ENCODE assay signal across 19 mouse cellular contexts in the genomic region with DNA sequence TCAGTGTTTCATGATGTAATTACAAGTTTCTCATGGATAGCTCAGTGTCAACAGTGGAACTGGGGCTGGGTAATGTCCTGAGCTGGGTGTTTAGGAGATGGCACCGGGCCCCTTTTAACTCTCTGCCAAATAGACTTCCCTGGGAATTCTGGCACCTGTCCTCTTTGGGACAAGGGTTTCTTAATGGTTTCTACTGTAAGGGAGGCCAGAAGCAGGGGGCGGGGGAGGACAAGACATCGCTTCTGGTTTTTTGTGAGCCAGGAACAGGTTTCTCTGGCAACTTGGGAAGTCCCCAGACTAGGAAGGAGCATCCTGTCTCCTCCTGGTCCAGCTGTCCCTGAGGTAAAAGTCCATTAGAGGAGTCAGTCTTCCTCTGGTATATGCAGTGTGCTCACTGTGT.
DNase-seq lines count a peak whose midpoint lies in the region; TF ChIP-seq lines count a peak whose summit lies in the region.
"Had no signal": no experiment of that assay in that cellular context is flagged by ENCODE, and none has a peak within 500 bp of the region (broad histone marks: within the 10 kb centered on the region; RNA-seq: fewer than 3 reads in every experiment).

No protein-coding gene starts in this region.

- H3K27ac ChIP-seq in testis, adult 2 months (ENCODE audit: control insufficient read depth, insufficient read depth, low read depth, low read length): 0 out of 2 replicates have a peak overlapping the region, but pooled peaks have one; percentile 36
- H3K27ac ChIP-seq: embryonic facial prominence, embryonic 13.5 days; forebrain, embryonic 12.5 days; hindbrain, embryonic 13.5 days; hindbrain, postnatal 0 days had no signal

- DNase-seq in cerebellum, adult 11 months: peak; percentile 24
- DNase-seq in cerebellum, adult 8-10 months: no peak
- DNase-seq in testis, postnatal 10 days (ENCODE audit: low spot score): no peak
- DNase-seq in cerebellum, adult 9-11 months: peak; percentile 57
- no peak for DNase-seq in Muller cell, postnatal 12 days (ENCODE audit: inconsistent ontology term)
- no peak for DNase-seq in kidney, postnatal 14 days
- no peak for DNase-seq in urinary bladder, postnatal 25 days (ENCODE audit: low spot score)
- DNase-seq: adrenal gland, adult 2 months; adrenal gland, postnatal 25 days; gastrocnemius, postnatal 14 days; heart, postnatal 36 days; kidney, adult 2 months had no signal

- no peak for TF ChIP-seq POLR2A in testis, adult 2 months (IDR thresholded peaks at IDR 0.05; ENCODE audit: control insufficient read depth, low read depth, low read length)

- TF ChIP-seq CTCF in testis, adult 2 months (IDR thresholded peaks at IDR 0.05; ENCODE audit: control insufficient read depth, insufficient read depth, insufficient replicate concordance, low read depth, low read length): no peak

- H3K4me3 ChIP-seq in testis, adult 2 months (ENCODE audit: control insufficient read depth, low read depth, low read length): no peak overlapping the region
- H3K4me3 ChIP-seq: embryonic facial prominence, embryonic 13.5 days; forebrain, embryonic 12.5 days; heart, embryonic 12.5 days; hindbrain, embryonic 13.5 days had no signal

- peaks cover 5% of the 10 kb centered on the region for H3K4me1 ChIP-seq in testis, adult 2 months (ENCODE audit: control insufficient read depth, insufficient read depth, low read length)
- H3K4me1 ChIP-seq: forebrain, embryonic 12.5 days; hindbrain, embryonic 13.5 days had no signal

- no peaks in the 10 kb centered on the region for H3K36me3 ChIP-seq in testis, adult 2 months (ENCODE audit: control insufficient read depth, insufficient read depth, low read length)
- H3K36me3 ChIP-seq: embryonic facial prominence, embryonic 13.5 days; forebrain, embryonic 12.5 days; hindbrain, embryonic 13.5 days had no signal

- H3K27me3 ChIP-seq in testis, adult 2 months (ENCODE audit: control insufficient read depth, insufficient read depth, low read length): no peaks in the 10 kb centered on the region
- H3K27me3 ChIP-seq: heart, embryonic 12.5 days; Patski had no signal

Comparison
In these comparisons a context has a peak if more than half of its experiments do, and no peak if none do; other contexts are left out.
1. DNase-seq: peak in cerebellum, adult 11 months (single experiment) and cerebellum, adult 9-11 months (single experiment); none in cerebellum, adult 8-10 months (single experiment), testis, postnatal 10 days (single experiment), Muller cell, postnatal 12 days (single experiment), kidney, postnatal 14 days (single experiment) and urinary bladder, postnatal 25 days (single experiment).